Mouse (Mus musculus): ENCODE data around the gene Nqo2. TPM values are rescaled to one million over a fixed set of nuclear protein-coding genes. Genes with fewer than 3 reads are reported as not detected.

The Nqo2 gene
- polyA plus RNA-seq, 1 experiment from 2014 or later, result 22.8 TPM

GRCm38 (mm10) chr13:34016927-34017569 lies 52.6 kb downstream of the Nqo2 start:
- DNase-seq (ENCODE audit: low spot score), result no peak
- no peak overlapping the region for H3K4me3 ChIP-seq (ENCODE audit: low read depth, low read length)
- no peaks in the 10 kb centered on the region for H3K27me3 ChIP-seq (ENCODE audit: control insufficient read depth, insufficient read depth, low read length)
- no peaks in the 10 kb centered on the region for H3K36me3 ChIP-seq (ENCODE audit: control insufficient read depth, insufficient read depth, low read length)
- 94% methylated on average over 9 of the region's 9 CpGs for WGBS
- H3K27ac ChIP-seq (ENCODE audit: low read depth, low read length), result no peak overlapping the region
- no peak overlapping the region for H3K4me2 ChIP-seq (ENCODE audit: low read depth)
- no peaks in the 10 kb centered on the region for H3K9me3 ChIP-seq (ENCODE audit: control insufficient read depth, low read length)
- no peak overlapping the region for H3K9ac ChIP-seq (ENCODE audit: low read length)
- no peak for ATAC-seq (ENCODE audit: insufficient read depth, low FRiP score, low TSS enrichment)
- H3K4me1 ChIP-seq (ENCODE audit: control insufficient read depth, insufficient read depth, low read length), result no peaks in the 10 kb centered on the region

- Histone ChIP-seq H3K9me3 (ENCODE audit: control insufficient read depth, low read length) (no peaks in the 10 kb centered on the region), H3K4me1 (ENCODE audit: control insufficient read depth, insufficient read depth, low read length) (no peaks in the 10 kb centered on the region), H3K4me3 (ENCODE audit: low read depth, low read length) (no peak overlapping the region), H3K9ac (ENCODE audit: low read length) (no peak overlapping the region), H3K36me3 (ENCODE audit: control insufficient read depth, insufficient read depth, low read length) (no peaks in the 10 kb centered on the region), H3K4me2 (ENCODE audit: low read depth) (no peak overlapping the region), H3K27me3 (ENCODE audit: control insufficient read depth, insufficient read depth, low read length) (no peaks in the 10 kb centered on the region), H3K27ac (ENCODE audit: low read depth, low read length) (no peak overlapping the region)
- WGBS, result 86% methylated on average over 1 of the region's 1 CpGs
- no peak for DNase-seq (ENCODE audit: low spot score)
- ATAC-seq (ENCODE audit: insufficient read depth, low FRiP score, low TSS enrichment), result no peak
These were observed 54.0 kb downstream of the Nqo2 start for GRCm38 (mm10) chr13:34018521-34018920.

GRCm38 (mm10) chr13:34021998-34022397 lies 57.5 kb downstream of the Nqo2 start:
- 85% methylated on average over 2 of the region's 2 CpGs for WGBS
- Histone ChIP-seq H3K27ac (ENCODE audit: low read depth, low read length) (no peak overlapping the region), H3K27me3 (ENCODE audit: control insufficient read depth, insufficient read depth, low read length) (no peaks in the 10 kb centered on the region), H3K4me2 (ENCODE audit: low read depth) (no peak overlapping the region), H3K4me1 (ENCODE audit: control insufficient read depth, insufficient read depth, low read length) (no peaks in the 10 kb centered on the region), H3K9me3 (ENCODE audit: control insufficient read depth, low read length) (no peaks in the 10 kb centered on the region), H3K9ac (ENCODE audit: low read length) (no peak overlapping the region), H3K4me3 (ENCODE audit: low read depth, low read length) (no peak overlapping the region), H3K36me3 (ENCODE audit: control insufficient read depth, insufficient read depth, low read length) (no peaks in the 10 kb centered on the region)
- DNase-seq (ENCODE audit: low spot score) (no peak), ATAC-seq (ENCODE audit: insufficient read depth, low FRiP score, low TSS enrichment) (no peak)

GRCm38 (mm10) chr13:34032041-34032440 lies 67.6 kb downstream of the Nqo2 start:
- no peak for ATAC-seq (ENCODE audit: insufficient read depth, low FRiP score, low TSS enrichment)
- Histone ChIP-seq H3K36me3 (ENCODE audit: control insufficient read depth, insufficient read depth, low read length) (no peaks in the 10 kb centered on the region; the same call in none of the 2 replicates), H3K4me1 (ENCODE audit: control insufficient read depth, insufficient read depth, low read length) (peaks cover under 1% of the 10 kb centered on the region; the same call in 1 of the 2 replicates), H3K9me3 (ENCODE audit: control insufficient read depth, low read length) (no peaks in the 10 kb centered on the region), H3K27ac (ENCODE audit: low read depth, low read length) (no peak overlapping the region), H3K4me3 (ENCODE audit: low read depth, low read length) (no peak overlapping the region), H3K4me2 (ENCODE audit: low read depth) (no peak overlapping the region), H3K27me3 (ENCODE audit: control insufficient read depth, insufficient read depth, low read length) (no peaks in the 10 kb centered on the region), H3K9ac (ENCODE audit: low read length) (no peak overlapping the region)
- WGBS, result 75% methylated on average over 2 of the region's 2 CpGs
- DNase-seq (ENCODE audit: low spot score), result no peak

- ATAC-seq (ENCODE audit: insufficient read depth, low FRiP score, low TSS enrichment) (no peak), DNase-seq (ENCODE audit: low spot score) (no peak)
- no peak overlapping the region for H3K4me3 ChIP-seq (ENCODE audit: low read depth, low read length)
- H3K27me3 ChIP-seq (ENCODE audit: control insufficient read depth, insufficient read depth, low read length), result no peaks in the 10 kb centered on the region
- peaks cover 9% of the 10 kb centered on the region; the same call in 1 of the 2 replicates for H3K4me1 ChIP-seq (ENCODE audit: control insufficient read depth, insufficient read depth, low read length)
- H3K9ac ChIP-seq (ENCODE audit: low read length), result no peak overlapping the region
- H3K36me3 ChIP-seq (ENCODE audit: control insufficient read depth, insufficient read depth, low read length), result no peaks in the 10 kb centered on the region; the same call in 1 of the 2 replicates
- H3K27ac ChIP-seq (ENCODE audit: low read depth, low read length), result no peak overlapping the region
- WGBS, result 87% methylated on average over 3 of the region's 3 CpGs
- no peaks in the 10 kb centered on the region for H3K9me3 ChIP-seq (ENCODE audit: control insufficient read depth, low read length)
- H3K4me2 ChIP-seq (ENCODE audit: low read depth), result no peak overlapping the region
These were observed 70.9 kb downstream of the Nqo2 start for GRCm38 (mm10) chr13:34035424-34035823.

- Histone ChIP-seq H3K4me1 (ENCODE audit: control insufficient read depth, insufficient read depth, low read length) (peaks cover 9% of the 10 kb centered on the region; the same call in 1 of the 2 replicates), H3K36me3 (ENCODE audit: control insufficient read depth, insufficient read depth, low read length) (no peaks in the 10 kb centered on the region), H3K9me3 (ENCODE audit: control insufficient read depth, low read length) (no peaks in the 10 kb centered on the region), H3K27ac (ENCODE audit: low read depth, low read length) (no peak overlapping the region), H3K4me2 (ENCODE audit: low read depth) (no peak overlapping the region), H3K4me3 (ENCODE audit: low read depth, low read length) (no peak overlapping the region), H3K27me3 (ENCODE audit: control insufficient read depth, insufficient read depth, low read length) (no peaks in the 10 kb centered on the region), H3K9ac (ENCODE audit: low read length) (no peak overlapping the region; the same call in 1 of the 2 replicates)
- DNase-seq (ENCODE audit: low spot score), result no peak
- 88% methylated on average over 5 of the region's 5 CpGs for WGBS
- no peak for ATAC-seq (ENCODE audit: insufficient read depth, low FRiP score, low TSS enrichment)
These were observed 72.2 kb downstream of the Nqo2 start for GRCm38 (mm10) chr13:34036726-34037125.

GRCm38 (mm10) chr13:34037172-34038055 lies 72.9 kb downstream of the Nqo2 start, which contains the start of gene Bphl:
Gene Bphl, plus strand, starts transcription at chr13:34037597.
- no peaks in the 10 kb centered on the region for H3K36me3 ChIP-seq (ENCODE audit: control insufficient read depth, insufficient read depth, low read length)
- peaks cover 9% of the 10 kb centered on the region; the same call in 1 of the 2 replicates for H3K4me1 ChIP-seq (ENCODE audit: control insufficient read depth, insufficient read depth, low read length)
- H3K27ac ChIP-seq (ENCODE audit: low read depth, low read length), result peak within 1 kb of the TSS; percentile 54; the same call in 1 of the 2 replicates
- H3K4me2 ChIP-seq (ENCODE audit: low read depth), result peak within 1 kb of the TSS; percentile 51
- WGBS, result under 1% methylated on average over 37 of the region's 37 CpGs
- ATAC-seq (ENCODE audit: insufficient read depth, low FRiP score, low TSS enrichment), result peak; percentile 94
- H3K4me3 ChIP-seq (ENCODE audit: low read depth, low read length), result peak within 1 kb of the TSS; percentile 64
- peak; percentile 93 for DNase-seq (ENCODE audit: low spot score)
- no peaks in the 10 kb centered on the region for H3K27me3 ChIP-seq (ENCODE audit: control insufficient read depth, insufficient read depth, low read length)
- no peaks in the 10 kb centered on the region for H3K9me3 ChIP-seq (ENCODE audit: control insufficient read depth, low read length)
- H3K9ac ChIP-seq (ENCODE audit: low read length), result peak within 1 kb of the TSS; percentile 88

GRCm38 (mm10) chr13:34038056-34038432 lies 73.6 kb downstream of the Nqo2 start:
- 61% methylated on average over 5 of the region's 5 CpGs for WGBS
- H3K4me3 ChIP-seq (ENCODE audit: low read depth, low read length), result peak overlapping the region; percentile 64

More at GRCm38 (mm10) chr13:34038056-34038432, 73.6 kb downstream of the Nqo2 start:
- Histone ChIP-seq H3K9ac (ENCODE audit: low read length) (peak overlapping the region; percentile 88), H3K27ac (ENCODE audit: low read depth, low read length) (0 out of 2 replicates have a peak overlapping the region, but pooled peaks have one; percentile 54), H3K36me3 (ENCODE audit: control insufficient read depth, insufficient read depth, low read length) (no peaks in the 10 kb centered on the region), H3K4me1 (ENCODE audit: control insufficient read depth, insufficient read depth, low read length) (peaks cover 9% of the 10 kb centered on the region; the same call in 1 of the 2 replicates), H3K9me3 (ENCODE audit: control insufficient read depth, low read length) (no peaks in the 10 kb centered on the region), H3K27me3 (ENCODE audit: control insufficient read depth, insufficient read depth, low read length) (no peaks in the 10 kb centered on the region), H3K4me2 (ENCODE audit: low read depth) (peak overlapping the region; percentile 51)
- DNase-seq (ENCODE audit: low spot score), result no peak
- ATAC-seq (ENCODE audit: insufficient read depth, low FRiP score, low TSS enrichment), result peak; percentile 32; the same call in 1 of the 2 replicates

Measured in neural tube, embryonic 11.5 days (tissue).